ENCODE assay signal across 13 mouse cellular contexts in genomic region chr5:131586332-131586700, GRCm38 (mm10).
DNase-seq lines count a peak whose midpoint lies in the region; ATAC-seq and TF ChIP-seq lines count a peak whose summit lies in the region.
"Had no signal": no experiment of that assay in that cellular context is flagged by ENCODE, and none has a peak within 500 bp of the region (broad histone marks: within the 10 kb centered on the region; RNA-seq: fewer than 3 reads in every experiment).

No protein-coding gene starts in this region.

- WGBS in kidney, embryonic 16.5 days, result 30% methylated on average over 5 of the region's 5 CpGs
- WGBS in forebrain, postnatal 0 days, result 32% methylated on average over 5 of the region's 5 CpGs
- 49% methylated on average over 5 of the region's 5 CpGs for WGBS in hindbrain, postnatal 0 days
- WGBS in neural tube, embryonic 11.5 days, result 36% methylated on average over 5 of the region's 5 CpGs

- TF ChIP-seq CTCF in forebrain, postnatal 0 days (IDR thresholded peaks at IDR 0.05; ENCODE audit: low read depth), result no peak
- TF ChIP-seq CTCF in hindbrain, postnatal 0 days (IDR thresholded peaks at IDR 0.05; ENCODE audit: low read depth), result no peak

- H3K4me2 ChIP-seq in kidney, embryonic 16.5 days (replicated peaks; ENCODE audit: low read depth, low read length), result peak overlapping the region; percentile 39
- H3K4me2 ChIP-seq in forebrain, postnatal 0 days (ENCODE audit: low read depth), result no peak overlapping the region
- peak overlapping the region; percentile 35 for H3K4me2 ChIP-seq in hindbrain, postnatal 0 days (ENCODE audit: low read depth, low read length)
- peak overlapping the region; percentile 9; the same call in 1 of the 2 replicates for H3K4me2 ChIP-seq in neural tube, embryonic 11.5 days (ENCODE audit: low read depth)

- no peak for DNase-seq in kidney, adult 8-10 months
- DNase-seq in forebrain, postnatal 0 days, result no peak
- DNase-seq in hindbrain, postnatal 0 days (ENCODE audit: low spot score), result no peak
- no peak for DNase-seq in neural tube, embryonic 11.5 days (ENCODE audit: low spot score)
- DNase-seq in ovary, postnatal 36 days (ENCODE audit: low spot score), result no peak
- no peak for DNase-seq in heart, adult 8-10 months (ENCODE audit: low spot score)
- no peak for DNase-seq in urinary bladder, postnatal 4 days (ENCODE audit: low spot score in 2 of 2)
- DNase-seq: cerebellum, adult 8-10 months; thymus, postnatal 25 days had no signal

- peaks cover 43% of the 10 kb centered on the region for H3K4me1 ChIP-seq in kidney, embryonic 16.5 days (ENCODE audit: insufficient read depth, low read length)
- peaks cover 5% of the 10 kb centered on the region; the same call in 1 of the 2 replicates for H3K4me1 ChIP-seq in forebrain, postnatal 0 days (ENCODE audit: insufficient read depth)
- peaks cover 22% of the 10 kb centered on the region for H3K4me1 ChIP-seq in hindbrain, postnatal 0 days (ENCODE audit: insufficient read depth, low read length)
- peaks cover 44% of the 10 kb centered on the region for H3K4me1 ChIP-seq in neural tube, embryonic 11.5 days (ENCODE audit: control insufficient read depth, insufficient read depth, low read length)

- H3K36me3 ChIP-seq in kidney, embryonic 16.5 days (ENCODE audit: insufficient read depth, low read length), result no peaks in the 10 kb centered on the region
- H3K36me3 ChIP-seq in forebrain, postnatal 0 days (ENCODE audit: insufficient read depth), result no peaks in the 10 kb centered on the region
- no peaks in the 10 kb centered on the region for H3K36me3 ChIP-seq in hindbrain, postnatal 0 days (ENCODE audit: insufficient read depth, low read length)
- H3K36me3 ChIP-seq in neural tube, embryonic 11.5 days (ENCODE audit: control insufficient read depth, insufficient read depth, low read length), result no peaks in the 10 kb centered on the region
- H3K36me3 ChIP-seq: heart, embryonic 12.5 days had no signal

- no peak overlapping the region for H3K9ac ChIP-seq in kidney, embryonic 16.5 days (replicated peaks; ENCODE audit: low read length)
- H3K9ac ChIP-seq in forebrain, postnatal 0 days, result no peak overlapping the region
- no peak overlapping the region for H3K9ac ChIP-seq in hindbrain, postnatal 0 days (replicated peaks; ENCODE audit: low read length)
- peak overlapping the region; percentile 14; the same call in 1 of the 2 replicates for H3K9ac ChIP-seq in neural tube, embryonic 11.5 days (ENCODE audit: low read length)

- H3K27me3 ChIP-seq in kidney, embryonic 16.5 days (ENCODE audit: insufficient read depth, low read length), result 0 out of 2 replicates have a peak, but pooled peaks cover 2% of the 10 kb centered on the region
- no peaks in the 10 kb centered on the region for H3K27me3 ChIP-seq in forebrain, postnatal 0 days (ENCODE audit: insufficient read depth, low read length)
- H3K27me3 ChIP-seq in hindbrain, postnatal 0 days (ENCODE audit: insufficient read depth, low read length), result no peaks in the 10 kb centered on the region
- peaks cover 30% of the 10 kb centered on the region for H3K27me3 ChIP-seq in neural tube, embryonic 11.5 days (ENCODE audit: control insufficient read depth, insufficient read depth, low read length)

- H3K4me3 ChIP-seq in kidney, embryonic 16.5 days (ENCODE audit: low read length), result no peak overlapping the region
- H3K4me3 ChIP-seq in forebrain, postnatal 0 days (ENCODE audit: low read depth, low read length), result no peak overlapping the region
- H3K4me3 ChIP-seq in hindbrain, postnatal 0 days (ENCODE audit: low read length), result no peak overlapping the region
- H3K4me3 ChIP-seq in neural tube, embryonic 11.5 days (ENCODE audit: low read depth, low read length), result no peak overlapping the region
- H3K4me3 ChIP-seq: erythroblast, embryonic 14.5 days; heart, embryonic 12.5 days had no signal

- no peaks in the 10 kb centered on the region for H3K9me3 ChIP-seq in kidney, embryonic 16.5 days (ENCODE audit: low read length)
- no peaks in the 10 kb centered on the region for H3K9me3 ChIP-seq in forebrain, postnatal 0 days (ENCODE audit: low read length)
- no peaks in the 10 kb centered on the region for H3K9me3 ChIP-seq in hindbrain, postnatal 0 days (ENCODE audit: low read length)
- H3K9me3 ChIP-seq in neural tube, embryonic 11.5 days (ENCODE audit: control insufficient read depth, low read length), result no peaks in the 10 kb centered on the region
- H3K9me3 ChIP-seq: heart, embryonic 12.5 days had no signal

- no peak overlapping the region for H3K27ac ChIP-seq in kidney, embryonic 16.5 days (ENCODE audit: low read length)
- H3K27ac ChIP-seq in forebrain, postnatal 0 days (ENCODE audit: low read depth, low read length), result 0 out of 2 replicates have a peak overlapping the region, but pooled peaks have one; percentile 47
- peak overlapping the region; percentile 38; the same call in 1 of the 2 replicates for H3K27ac ChIP-seq in hindbrain, postnatal 0 days
- peak overlapping the region; percentile 80 for H3K27ac ChIP-seq in neural tube, embryonic 11.5 days (ENCODE audit: low read depth, low read length)

- no peak for ATAC-seq in kidney, embryonic 16.5 days (ENCODE audit: low FRiP score, low TSS enrichment)
- no peak for ATAC-seq in forebrain, postnatal 0 days
- ATAC-seq in hindbrain, postnatal 0 days, result no peak; the same call in 1 of the 2 replicates
- no peak for ATAC-seq in neural tube, embryonic 11.5 days (ENCODE audit: insufficient read depth, low FRiP score, low TSS enrichment)
- ATAC-seq: activated CD4-positive, CD25-positive, alpha-beta regulatory T cell, adult 4 months had no signal
